Mouse (Mus musculus) heart, adult 2 months (tissue): ENCODE data around the gene Gmps. TPM values are rescaled to one million over a fixed set of nuclear protein-coding genes. Genes with fewer than 3 reads are reported as not detected.
A peak's percentile ranks its signal among the peaks of the same experiment; 100 is the strongest.

Source experiments
- DNase-seq, 2 experiments: peaks; one replicate each; pipeline ENCODE4 v3.0.0; 2021
- H3K27ac ChIP-seq: fragments of 200-600 bp; 2 replicates; pipeline ENCODE4 v1.8.1; 2022
- H3K27me3 ChIP-seq: fragments of 200-500 bp; 2 replicates; pipeline ENCODE4 v1.6.1; 2012; ENCODE audit warnings: mild to moderate bottlenecking, low read length, inconsistent platforms, mixed read lengths; ENCODE audit not compliant: control insufficient read depth, insufficient read depth
- H3K36me3 ChIP-seq: fragments of 200-500 bp; 2 replicates; pipeline ENCODE4 v1.6.1; 2012; ENCODE audit warnings: low read length, inconsistent platforms; ENCODE audit not compliant: control insufficient read depth, insufficient read depth
- H3K4me1 ChIP-seq: fragments of 200-500 bp; 2 replicates; pipeline ENCODE4 v1.6.1; 2011; ENCODE audit warnings: low read length; ENCODE audit not compliant: control insufficient read depth, insufficient read depth
- H3K4me3 ChIP-seq: fragments of 200-600 bp; 2 replicates; pipeline ENCODE4 v1.8.1; 2022
- H3K79me2 ChIP-seq: fragments of 200-500 bp; replicated peaks from 2 replicates; pipeline ENCODE4 v1.6.1; 2012; ENCODE audit warnings: mild to moderate bottlenecking, inconsistent platforms, low read length, moderate library complexity, mixed read lengths; ENCODE audit not compliant: control insufficient read depth, insufficient read depth
- H3K9ac ChIP-seq: fragments of 200-500 bp; 2 replicates; pipeline ENCODE4 v1.6.1; 2012; ENCODE audit warnings: low read depth, mild to moderate bottlenecking, control low read depth, inconsistent platforms, low read length, mixed read lengths
- CTCF ChIP-seq: fragments of 200-600 bp; IDR thresholded peaks from 2 replicates; pipeline ENCODE4 v1.8.1; 2022; ENCODE audit warnings: antibody characterized with exemption, mild to moderate bottlenecking, moderate library complexity
- EP300 ChIP-seq: fragments of 200-500 bp; IDR thresholded peaks from 2 replicates; pipeline ENCODE4 v1.6.1; 2011; ENCODE audit warnings: low read depth, low read length, control low read depth; ENCODE audit not compliant: insufficient read depth
- POLR2A ChIP-seq: fragments of 200-500 bp; IDR thresholded peaks from 2 replicates; pipeline ENCODE4 v1.6.1; 2011; ENCODE audit warnings: mild to moderate bottlenecking, low read depth, low read length, control low read depth; ENCODE audit not compliant: insufficient read depth
- WGBS: fragments of 180-500 bp; shearing (Covaris S2); methylation state at CpG from one replicate; pipeline ENCODE4 v1.1.7; 2018; 5-methylcytosine and 5-hydroxymethylcytosine counted together
- intact Hi-C: fragments of 180-260 bp; cut with DNase I; formaldehyde crosslinking; loops from one replicate; pipeline ENCODE4 v1.15.1; 2025
- long read RNA-seq: library from polyadenylated mRNA; stranded (forward); transcript quantifications from one replicate; pipeline ENCODE4 v2.0.0, GENCODE M21; 2021
- polyA plus RNA-seq: library from polyadenylated mRNA; depleted of rRNA; stranded (reverse); fragments of >200 nt; gene quantifications from 2 replicates; pipeline ENCODE4 v1.2.3, GENCODE M21; 2012; rRNA removed
- total RNA-seq, 2 experiments: library from RNA; stranded (reverse); gene quantifications; 2 replicates each; pipeline ENCODE4 v1.2.3; 2021

Gmps gene
- total RNA-seq: 10 to 100 TPM; 24.6 to 27.4 TPM
- polyA plus RNA-seq: 4.4 and 10.3 TPM in 2 replicates
- long read RNA-seq, full-length matches to known transcripts: 57 of 65 reads
- long read RNA-seq, partial matches to known transcripts: 4 of 65 reads
- long read RNA-seq, other reads (novel, unspliced or antisense): 4 of 65 reads

DNA sequence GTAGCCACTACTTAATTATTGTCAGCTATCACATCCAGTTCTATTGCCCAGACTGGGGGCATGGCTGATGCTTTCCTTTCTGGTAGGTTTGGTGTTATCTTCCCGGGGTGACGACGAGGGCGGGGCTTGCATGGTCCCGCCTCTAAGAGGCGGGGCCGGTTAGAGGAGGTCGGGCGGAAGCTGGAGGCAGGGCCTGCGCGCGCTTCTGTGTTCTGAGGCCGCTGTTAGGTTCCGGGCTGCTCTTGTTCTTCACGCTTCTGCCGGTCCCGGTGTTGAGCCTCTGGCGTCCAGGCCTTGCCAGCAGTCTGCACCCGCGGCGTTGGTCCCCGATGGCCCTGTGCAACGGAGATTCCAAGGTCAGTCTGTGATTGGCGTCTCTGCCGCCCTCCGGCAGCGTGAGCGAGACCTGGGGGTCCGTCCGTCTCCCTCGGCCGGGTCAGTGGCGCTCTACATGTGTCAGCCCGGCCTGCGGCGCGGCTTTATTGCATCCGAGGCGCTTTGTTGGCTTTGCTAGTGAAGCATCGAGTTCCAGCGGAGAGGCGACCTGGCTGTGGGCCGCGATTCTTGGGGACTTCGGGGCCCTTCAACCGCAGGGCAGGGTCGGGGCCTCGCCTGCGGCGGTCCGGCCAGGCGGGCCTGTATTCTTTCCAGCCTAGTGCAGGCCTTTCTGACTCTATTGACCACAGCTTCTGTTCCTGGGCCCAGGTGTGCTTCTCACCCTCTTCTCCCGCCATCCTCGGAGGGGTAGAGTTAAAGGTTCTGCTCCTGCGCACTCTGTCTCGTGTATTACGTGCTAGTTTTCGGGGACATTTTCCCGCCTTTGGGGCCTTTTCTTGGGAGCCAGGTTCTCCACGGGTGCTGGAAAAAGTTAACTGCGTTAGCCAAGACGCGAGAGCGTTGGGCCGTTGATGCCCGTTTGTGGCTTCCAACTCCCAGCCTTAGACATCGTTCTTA lies at the start of gene Gmps:
TSS of gene Gmps (plus strand) at position 152 of the 954 bp plus-strand sequence.
- peak; percentile 95 to 96 for DNase-seq
- peak within 1 kb of the TSS; percentile 90 for H3K27ac ChIP-seq
- peaks cover 4% of the 10 kb centered on the region for H3K79me2 ChIP-seq
- WGBS: under 1% methylated on average over 67 of the region's 67 CpGs
- no peaks in the 10 kb centered on the region for H3K27me3 ChIP-seq
- H3K9ac ChIP-seq: peak within 1 kb of the TSS; percentile 95
- TF ChIP-seq CTCF (no peak), POLR2A (peak; percentile 86)
- peaks cover 11% of the 10 kb centered on the region for H3K36me3 ChIP-seq
- intact Hi-C loops: loop anchor here (1.0 kb wide), 2 partner anchors 12 to 47 kb away; partner anchors contain the start of genes E130311K13Rik and Slc33a1
- H3K4me1 ChIP-seq: peaks cover 6% of the 10 kb centered on the region
- H3K4me3 ChIP-seq: peak within 1 kb of the TSS; percentile 79

DNA sequence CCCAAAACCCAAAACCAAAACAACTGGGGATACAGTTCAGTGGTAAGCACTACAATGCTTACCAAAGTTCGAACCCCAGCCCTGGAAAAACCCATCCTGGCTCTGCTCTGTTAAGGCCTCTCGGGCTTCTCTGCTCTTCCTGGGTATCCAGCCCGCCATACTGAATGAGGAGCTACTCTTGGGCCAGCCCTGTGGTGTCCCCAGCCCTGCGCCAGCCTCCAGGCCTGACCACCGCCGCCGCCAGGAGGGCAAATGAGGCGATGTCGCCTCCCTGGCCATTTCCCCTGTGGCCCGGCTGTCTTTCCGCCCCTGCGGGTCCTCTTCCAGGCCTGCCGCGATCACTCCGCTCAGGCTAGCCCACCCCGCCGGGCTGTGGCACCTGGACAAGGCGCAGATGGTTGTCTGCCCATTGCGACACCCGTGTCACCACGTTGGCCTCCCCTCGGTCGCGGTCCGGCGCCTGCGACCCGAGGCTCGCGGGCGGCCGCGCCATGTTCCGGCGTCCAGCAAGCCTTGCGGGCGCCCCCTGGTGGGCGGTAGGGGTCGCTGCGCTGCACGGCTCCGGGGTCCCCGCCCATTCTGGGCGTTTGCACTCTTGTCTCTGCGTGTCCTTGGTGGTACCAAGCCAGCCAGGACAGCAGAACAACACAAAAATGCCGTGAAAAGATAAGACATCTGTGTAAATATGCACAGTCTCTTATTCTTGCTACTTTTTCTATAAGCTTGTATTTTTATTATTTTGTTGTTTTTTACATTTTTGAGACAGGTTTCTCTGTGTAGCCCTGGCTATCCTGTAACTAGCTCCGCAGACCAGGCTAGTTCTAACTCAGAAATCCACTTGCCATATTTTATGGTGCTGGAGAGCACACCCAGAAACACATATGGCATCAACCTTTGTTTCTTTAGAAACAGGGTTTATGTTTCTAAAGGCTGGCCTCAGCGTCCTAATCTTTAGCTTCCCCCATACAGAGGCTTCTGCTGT lies 46.7 kb upstream of the Gmps start, which contains the start of gene E130311K13Rik:
TSS of gene E130311K13Rik (minus strand) at position 595 of the 982 bp plus-strand sequence.
- no peaks in the 10 kb centered on the region for H3K4me1 ChIP-seq
- no peaks in the 10 kb centered on the region for H3K79me2 ChIP-seq
- no peaks in the 10 kb centered on the region for H3K36me3 ChIP-seq
- 5% methylated on average over 48 of the region's 48 CpGs for WGBS
- DNase-seq: peak; percentile 92 to 95
- H3K9ac ChIP-seq: peak within 1 kb of the TSS; percentile 91
- H3K27ac ChIP-seq: peak within 1 kb of the TSS; percentile 97
- no peaks in the 10 kb centered on the region for H3K27me3 ChIP-seq
- intact Hi-C loops: loop anchor here (1.0 to 2.0 kb wide), 3 partner anchors 35 to 374 kb away; partner anchors contain the start of genes Gmps and Slc33a1
- TF ChIP-seq CTCF (no peak), POLR2A (peak; percentile 61)
- peak within 1 kb of the TSS; percentile 63 for H3K4me3 ChIP-seq

DNA sequence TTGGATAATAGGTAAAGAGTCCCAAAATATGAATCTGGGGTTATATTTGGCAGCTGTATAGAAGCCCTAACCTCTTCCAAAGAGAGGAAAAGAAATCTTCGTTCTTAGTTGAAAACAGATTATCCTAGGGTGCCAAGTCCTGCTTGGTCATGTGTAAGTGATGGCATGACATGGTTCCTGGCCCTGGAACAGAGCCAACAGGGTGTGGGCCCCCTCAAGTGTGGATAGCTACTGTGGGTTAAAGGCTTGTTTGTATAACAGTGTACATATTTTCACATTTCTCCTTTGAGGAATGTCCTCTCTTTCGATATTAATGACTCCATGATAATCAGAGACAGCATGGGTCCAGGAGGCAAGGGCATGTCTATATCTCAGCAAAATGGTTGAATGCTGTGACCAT lies 37.0 kb upstream of the Gmps start:
- no peaks in the 10 kb centered on the region for H3K27me3 ChIP-seq

DNA sequence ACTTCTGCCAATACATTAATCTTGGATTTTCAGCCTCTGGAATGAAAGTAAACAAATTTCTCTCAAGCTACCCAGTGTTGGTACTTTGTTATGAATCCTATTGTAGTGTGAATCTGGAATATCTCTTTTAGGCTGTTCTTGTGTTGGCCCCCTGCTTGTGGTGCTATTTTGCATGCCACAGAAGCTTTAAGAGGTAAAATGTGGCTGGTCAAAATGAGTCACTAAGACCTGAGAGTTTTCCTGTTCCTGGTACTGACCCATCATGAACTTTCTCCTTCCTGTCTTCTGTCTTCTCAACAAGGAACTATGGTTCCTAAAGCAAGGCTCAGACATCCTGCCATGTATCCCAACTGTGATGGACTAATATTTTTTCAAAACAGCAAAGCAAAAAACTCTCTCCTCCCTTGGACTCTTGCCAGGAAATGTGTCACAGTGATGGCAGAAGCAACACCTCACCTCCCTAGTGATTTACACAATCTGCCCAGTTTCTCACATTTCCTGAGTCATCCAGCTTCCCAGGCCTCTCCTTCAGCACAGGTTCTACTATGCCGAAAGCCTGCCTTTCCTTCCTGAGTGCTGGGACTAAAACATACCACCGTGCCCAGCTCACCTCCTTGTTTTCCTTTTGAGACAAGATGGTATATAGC lies 34.6 kb upstream of the Gmps start:
- intact Hi-C loops: no loop called here
- Histone ChIP-seq H3K9ac (no peak overlapping the region), H3K79me2 (no peaks in the 10 kb centered on the region), H3K4me1 (no peaks in the 10 kb centered on the region), H3K4me3 (no peak overlapping the region), H3K36me3 (peaks cover 4% of the 10 kb centered on the region), H3K27me3 (no peaks in the 10 kb centered on the region), H3K27ac (no peak overlapping the region)
- WGBS: 49% methylated on average over 2 of the region's 2 CpGs
- no peak for DNase-seq
- no peak for TF ChIP-seq POLR2A
- no peak for TF ChIP-seq EP300

More for the DNA sequence above, 37.0 kb upstream of the Gmps start:
- Histone ChIP-seq H3K4me3 (no peak overlapping the region), H3K79me2 (no peaks in the 10 kb centered on the region), H3K9ac (no peak overlapping the region), H3K36me3 (peaks cover 2% of the 10 kb centered on the region), H3K27ac (no peak overlapping the region), H3K4me1 (no peaks in the 10 kb centered on the region)
- intact Hi-C loops: no loop called here
- no peak for TF ChIP-seq EP300
- no peak for TF ChIP-seq CTCF
- WGBS: 86% methylated on average over 2 of the region's 2 CpGs
- no peak for DNase-seq

DNA sequence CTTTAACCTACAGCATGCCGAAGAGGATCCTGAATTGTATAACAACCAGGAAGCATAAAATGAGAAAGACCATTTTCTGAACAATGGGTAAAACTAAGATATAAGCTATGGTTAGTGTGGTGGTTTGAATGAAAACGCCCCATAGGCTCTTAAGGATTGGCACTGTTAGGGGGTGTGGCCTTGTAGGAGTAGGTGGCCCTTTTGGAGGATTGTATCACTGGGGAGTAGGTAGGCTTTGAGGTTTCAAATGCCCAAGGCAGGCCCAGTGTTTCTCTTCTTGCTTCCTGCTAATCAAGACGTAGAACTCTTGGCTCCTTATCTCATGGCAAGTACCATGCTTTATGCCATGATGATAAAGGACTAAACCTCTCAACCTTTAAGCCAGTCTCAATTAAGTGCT lies 26.1 kb upstream of the Gmps start:
- Histone ChIP-seq H3K4me3 (no peak overlapping the region), H3K27ac (no peak overlapping the region), H3K36me3 (0 out of 2 replicates have a peak, but pooled peaks cover 1% of the 10 kb centered on the region), H3K27me3 (no peaks in the 10 kb centered on the region), H3K9ac (no peak overlapping the region), H3K4me1 (no peaks in the 10 kb centered on the region), H3K79me2 (no peaks in the 10 kb centered on the region)
- TF ChIP-seq POLR2A (no peak), CTCF (no peak), EP300 (no peak)
- intact Hi-C loops: no loop called here
- 76% methylated on average over 3 of the region's 3 CpGs for WGBS
- no peak for DNase-seq
